Mouse (Mus musculus): ENCODE results near the gene Ppp1r12a.

Ppp1r12a gene

GRCm38 (mm10) chr10:108333642-108334041, 171.6 kb downstream of the Ppp1r12a start:
- no peak for DNase-seq (ENCODE audit: low read depth)

Data from c-Kit-positive CD71-negative TER-119-negative erythroid progenitor cells, embryonic 14.5 days (primary cell).